22 mouse cellular contexts compared by ENCODE assay signal in genomic region chr9:115304149-115304548, GRCm38 (mm10).
"Had no signal": no experiment of that assay in that cellular context is flagged by ENCODE, and none has a peak within 500 bp of the region (broad histone marks: within the 10 kb centered on the region; RNA-seq: fewer than 3 reads in every experiment).

No protein-coding gene starts in this region.

- H3K9ac ChIP-seq: heart, embryonic 13.5 days; heart, embryonic 15.5 days; hindbrain, embryonic 14.5 days; limb, embryonic 12.5 days; liver, embryonic 14.5 days had no signal

- H3K27ac ChIP-seq: heart, embryonic 13.5 days; heart, embryonic 15.5 days; hindbrain, embryonic 14.5 days; layer of hippocampus, adult 2 months; left cerebral cortex, adult 2 months; limb, embryonic 10.5 days; limb, embryonic 12.5 days had no signal

- H3K36me3 ChIP-seq: heart, embryonic 13.5 days; heart, embryonic 15.5 days had no signal

- ATAC-seq: hindbrain, embryonic 16.5 days; inflammation-experienced regulatory T-cells, adult 6 months had no signal

- H3K4me2 ChIP-seq: heart, embryonic 11.5 days; heart, embryonic 13.5 days; heart, embryonic 15.5 days; hindbrain, embryonic 14.5 days; limb, embryonic 12.5 days had no signal

- H3K9me3 ChIP-seq: heart, embryonic 13.5 days; heart, embryonic 15.5 days; limb, embryonic 10.5 days; limb, embryonic 12.5 days had no signal

- H3K27me3 ChIP-seq: heart, embryonic 13.5 days; heart, embryonic 15.5 days; limb, embryonic 12.5 days had no signal

- H3K4me3 ChIP-seq: gastrocnemius, adult 2 months; heart, embryonic 13.5 days; heart, embryonic 15.5 days; layer of hippocampus, adult 2 months; left cerebral cortex, adult 2 months; limb, embryonic 10.5 days; limb, embryonic 12.5 days had no signal

- DNase-seq: gastrocnemius, adult 2 months; gastrocnemius, postnatal 10 days; gastrocnemius, postnatal 25 days; heart, adult 18-20 months; heart, postnatal 14 days; heart, postnatal 36 days; kidney, adult 18-20 months; kidney, adult 8-10 months; kidney, postnatal 10 days; kidney, postnatal 25 days; kidney, postnatal 4 days had no signal
